Mouse (Mus musculus) urinary bladder, postnatal 25 days (tissue): ENCODE data around the gene Pex6.
"Not testable (repeated sequence)": the region's sequence is repeated elsewhere in the genome, so short reads cannot be mapped to it uniquely, and the experiment has no call there.

Experiments
- DNase-seq: peaks from one replicate; pipeline ENCODE4 v3.0.0; 2022; ENCODE audit warnings: low spot score

Gene Pex6

DNA sequence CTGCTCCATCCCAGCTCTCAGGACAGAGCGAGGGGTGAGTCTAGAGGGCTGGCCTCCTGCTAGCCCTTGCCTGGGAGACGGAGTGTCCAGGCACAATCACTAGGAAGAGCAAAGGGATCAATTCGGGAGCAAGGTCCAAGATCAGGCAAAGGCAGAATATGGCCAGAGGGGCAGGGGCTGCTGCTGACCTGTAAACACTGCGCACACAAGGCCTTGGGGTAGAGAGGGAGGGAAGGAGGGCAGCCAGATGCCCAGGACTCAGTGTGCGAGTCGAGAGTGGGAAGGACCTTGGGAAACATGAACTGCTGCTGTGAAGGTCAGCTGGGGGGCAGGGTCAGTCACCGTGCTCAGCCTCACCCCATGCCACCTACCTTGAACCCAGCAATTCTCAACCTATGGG, 24.0 kb downstream of the Pex6 start:
- DNase-seq, result no peak

DNA sequence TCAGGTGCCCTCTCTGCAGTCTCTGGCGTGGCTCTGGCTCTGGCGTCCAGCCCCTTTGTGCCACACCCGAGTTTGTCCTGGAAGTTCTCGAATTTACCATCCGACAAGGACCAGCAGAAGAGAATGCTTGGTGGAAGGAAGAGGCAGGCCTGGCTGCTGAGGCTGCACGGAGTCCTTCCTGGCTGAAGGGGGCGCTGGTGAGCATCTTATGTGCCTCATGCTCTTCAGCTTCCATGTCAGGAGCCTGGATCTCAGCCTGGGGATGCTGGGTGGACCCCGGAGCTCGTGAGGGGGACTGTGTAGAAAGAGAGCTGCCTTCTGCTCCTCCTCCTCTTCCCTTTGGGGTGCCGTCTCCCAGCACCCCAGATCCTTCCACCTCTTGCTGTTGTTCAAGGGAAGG, 24.9 kb downstream of the Pex6 start:
- DNase-seq, result no peak

DNA sequence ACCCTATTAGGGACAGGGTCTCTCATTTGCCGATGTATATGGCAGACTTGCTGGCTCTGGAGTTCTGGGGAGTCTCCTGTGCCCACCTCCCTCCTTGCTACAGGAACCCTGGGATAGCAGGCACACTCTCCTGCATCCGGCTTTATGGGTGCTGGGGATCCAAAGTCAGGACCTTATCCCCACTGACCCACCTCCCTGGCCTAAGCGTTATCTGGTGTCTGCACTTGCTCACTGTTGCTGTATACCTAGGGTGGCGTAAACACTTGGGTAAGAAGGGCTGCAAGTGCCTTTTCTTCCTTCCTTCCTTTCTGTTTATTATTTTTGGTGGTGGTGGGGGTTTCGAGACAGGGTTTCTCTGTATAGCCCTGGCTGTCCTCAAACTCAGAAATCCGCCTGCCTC, 30.0 kb downstream of the Pex6 start:
- DNase-seq, result no peak

DNA sequence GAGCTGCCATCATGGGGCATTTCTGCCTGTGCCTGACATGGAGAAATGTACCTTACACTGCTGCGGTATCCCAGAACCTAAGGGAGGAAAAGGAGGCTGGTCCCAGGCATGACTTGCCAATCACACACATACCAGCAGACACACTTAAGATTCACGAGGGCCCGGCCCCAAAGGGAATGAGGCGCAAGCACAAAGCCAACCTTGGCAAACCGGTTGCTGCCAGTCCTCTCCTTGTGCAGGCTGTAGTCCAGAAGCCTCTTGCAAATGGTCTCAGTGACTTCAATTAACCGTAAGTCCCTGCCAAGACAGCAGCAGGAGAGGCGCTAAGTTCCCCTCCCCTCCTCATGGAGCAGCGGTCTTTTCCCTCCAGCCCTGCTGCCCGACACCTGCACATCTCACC, 31.7 kb downstream of the Pex6 start:
- no peak for DNase-seq

DNA sequence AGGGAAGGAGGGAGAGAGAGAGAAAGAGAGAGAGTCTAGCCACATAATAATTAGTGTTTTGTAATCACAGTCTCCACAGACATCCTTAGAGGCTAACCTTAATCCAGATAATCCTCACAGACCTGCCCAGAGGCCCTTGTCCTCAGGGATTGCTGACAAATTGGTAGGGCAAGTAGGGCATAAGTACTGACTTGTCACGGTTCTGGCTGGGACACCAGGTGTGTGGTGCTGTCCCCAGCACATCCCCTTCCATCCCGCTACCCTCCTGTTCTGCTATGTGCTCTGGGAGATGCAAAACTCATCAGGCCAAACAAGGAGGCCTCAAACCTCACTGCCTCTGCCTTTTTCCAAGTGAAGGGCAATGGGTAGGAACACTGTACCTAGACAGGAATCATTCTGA, 34.2 kb downstream of the Pex6 start:
- DNase-seq, result no peak

DNA sequence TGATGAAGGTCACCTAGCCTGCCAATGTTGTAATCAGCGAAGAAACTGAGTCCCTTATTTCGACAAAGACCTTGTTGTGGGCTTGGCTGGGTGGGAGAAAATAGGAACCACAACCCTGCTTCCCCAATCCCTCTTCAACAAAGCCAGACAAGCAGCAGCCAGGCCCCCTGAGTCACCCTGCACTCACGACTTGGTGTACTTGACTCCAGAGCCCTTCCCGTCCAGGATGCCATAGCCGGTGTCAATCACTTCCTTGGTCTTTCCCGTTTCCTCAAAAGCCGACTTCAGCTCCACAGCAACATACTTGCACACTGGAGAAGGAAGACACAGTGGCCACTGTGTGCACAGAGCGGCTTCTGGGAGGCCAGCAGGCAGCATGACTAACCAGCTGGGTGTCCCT, 36.0 kb downstream of the Pex6 start:
- DNase-seq, result no peak

DNA sequence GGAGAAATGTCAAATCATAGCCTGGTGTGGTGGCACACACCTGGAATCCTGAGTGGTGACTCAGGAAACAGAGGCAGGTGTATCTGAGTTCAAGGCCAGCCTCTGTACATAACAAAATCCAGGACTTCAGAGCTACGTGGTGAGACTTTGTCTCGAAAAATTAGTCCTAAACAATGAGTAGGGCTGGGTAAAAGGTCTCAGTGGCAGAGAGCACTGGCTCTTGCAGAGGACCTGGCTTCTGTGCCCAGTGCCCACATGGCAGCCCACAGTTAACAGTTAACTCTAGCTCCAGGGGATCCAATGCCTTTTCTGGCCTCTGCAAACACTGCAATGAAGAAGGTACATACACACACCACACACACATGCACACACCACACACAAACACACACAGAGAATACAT, 36.5 kb downstream of the Pex6 start:
- DNase-seq, result no peak

DNA sequence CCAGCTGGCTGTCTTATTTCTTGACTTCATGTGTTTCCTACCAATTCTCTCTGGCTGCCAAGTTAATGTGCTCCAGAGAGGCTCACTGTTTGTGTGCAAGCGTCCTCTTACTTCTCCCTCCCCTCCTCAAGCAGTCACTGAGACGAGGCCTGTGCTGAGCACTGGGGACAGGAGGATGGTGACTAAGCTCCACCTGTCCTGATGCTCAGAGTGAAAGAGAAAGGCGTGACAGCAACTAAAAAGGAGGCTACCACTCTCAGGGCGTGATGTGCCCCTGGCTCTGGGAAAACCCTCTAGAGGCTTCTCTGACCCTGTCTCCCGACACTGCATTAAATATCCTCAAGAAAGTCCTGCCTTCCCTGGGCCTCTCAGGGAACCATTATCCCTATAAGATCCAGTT, 38.0 kb downstream of the Pex6 start:
- no peak for DNase-seq

DNA sequence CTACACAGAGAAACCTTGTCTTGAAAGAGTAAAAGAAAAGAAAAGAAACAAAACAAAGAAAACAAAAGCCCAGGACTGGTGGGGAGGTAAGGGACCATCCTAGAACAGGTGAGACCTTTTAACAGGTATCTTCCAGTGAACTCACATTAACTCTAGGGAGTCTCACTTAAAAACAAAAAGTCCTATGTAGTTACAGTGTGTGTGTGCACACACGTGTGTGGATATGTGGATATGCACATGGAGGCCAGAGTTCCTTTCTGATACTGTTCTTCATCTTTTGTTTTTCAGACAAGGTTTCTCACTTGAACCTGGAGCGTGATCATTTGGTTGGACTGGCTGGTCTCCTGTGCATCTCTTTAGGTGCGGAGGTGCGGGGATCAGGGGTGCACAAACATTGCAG, 39.3 kb downstream of the Pex6 start:
- no peak for DNase-seq

DNA sequence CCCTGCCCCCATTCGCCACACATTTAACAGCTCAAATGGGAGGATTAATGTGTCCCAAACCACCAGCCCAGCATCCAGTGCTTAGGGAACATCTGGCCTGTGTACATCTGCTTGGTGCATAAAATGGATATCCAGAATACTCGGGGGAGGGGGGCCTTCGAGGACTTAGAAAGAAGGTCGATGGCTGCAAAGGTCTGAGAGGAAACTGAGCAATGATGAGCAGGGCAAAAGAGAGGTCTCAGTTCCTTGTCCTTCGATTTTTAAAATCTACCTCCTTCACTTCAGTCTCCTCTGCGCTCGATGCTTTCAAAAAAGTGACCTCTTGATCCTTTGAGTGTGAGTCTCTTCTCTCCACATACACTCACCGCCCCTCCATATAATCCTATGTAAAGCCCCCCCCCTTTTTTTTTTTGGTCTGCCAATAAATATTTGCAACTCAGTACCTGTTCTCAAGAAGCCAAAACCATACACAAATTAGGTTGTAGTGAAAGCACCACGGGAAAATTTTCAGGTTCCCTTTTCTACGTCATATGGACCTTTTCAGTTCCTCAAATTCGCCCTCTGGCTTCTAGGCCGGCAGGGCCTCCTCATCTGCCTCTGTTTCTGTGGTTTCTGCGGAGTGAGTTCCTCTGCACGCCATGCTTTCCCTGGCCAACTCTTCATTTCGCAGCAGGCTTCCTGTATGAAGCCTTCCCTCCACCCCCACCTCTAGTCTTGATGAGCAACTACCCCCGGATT, 40.0 kb downstream of the Pex6 start:
- DNase-seq, result no peak

DNA sequence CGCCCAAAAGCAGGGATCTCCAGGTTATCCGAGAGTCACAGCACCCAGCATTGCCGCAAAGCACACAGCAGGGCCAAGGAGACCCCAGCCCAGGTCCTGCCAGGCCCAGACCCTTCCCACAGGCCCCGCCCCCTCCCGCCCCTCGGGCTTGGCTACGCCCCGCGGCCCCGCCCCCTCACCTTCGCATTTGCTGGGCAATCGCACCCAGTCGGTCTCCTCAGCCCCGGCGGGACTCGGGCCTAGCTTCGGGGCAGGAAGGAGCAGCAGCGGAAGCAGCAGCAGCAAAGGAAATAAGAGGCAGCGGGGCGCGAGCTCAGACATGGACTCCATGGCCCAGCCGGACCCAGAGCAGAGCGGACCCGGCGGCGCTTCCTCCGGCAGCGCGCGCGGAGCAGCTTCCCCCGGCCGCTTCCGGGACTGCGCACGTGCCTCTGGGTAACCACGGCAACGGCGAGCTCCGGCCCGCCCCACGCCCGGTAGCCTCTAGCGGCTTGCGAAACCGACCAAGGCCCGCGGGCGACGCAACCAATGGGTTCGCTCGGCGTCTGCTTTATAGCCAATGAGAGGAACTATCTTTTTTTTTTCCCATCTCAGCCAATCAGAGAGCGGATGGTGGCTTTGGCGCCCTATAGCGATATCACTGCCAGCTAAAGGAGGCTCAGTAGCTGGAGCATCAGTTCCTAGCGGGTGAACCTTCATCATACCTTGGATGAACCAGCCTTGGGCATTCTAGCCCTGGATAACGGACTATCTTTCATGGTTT, 40.7 kb downstream of the Pex6 start, which contains the start of gene Cnpy3:
Gene Cnpy3 (minus strand): TSS at position 421 of the 763 bp plus-strand sequence.
- peak; percentile 95 for DNase-seq

DNA sequence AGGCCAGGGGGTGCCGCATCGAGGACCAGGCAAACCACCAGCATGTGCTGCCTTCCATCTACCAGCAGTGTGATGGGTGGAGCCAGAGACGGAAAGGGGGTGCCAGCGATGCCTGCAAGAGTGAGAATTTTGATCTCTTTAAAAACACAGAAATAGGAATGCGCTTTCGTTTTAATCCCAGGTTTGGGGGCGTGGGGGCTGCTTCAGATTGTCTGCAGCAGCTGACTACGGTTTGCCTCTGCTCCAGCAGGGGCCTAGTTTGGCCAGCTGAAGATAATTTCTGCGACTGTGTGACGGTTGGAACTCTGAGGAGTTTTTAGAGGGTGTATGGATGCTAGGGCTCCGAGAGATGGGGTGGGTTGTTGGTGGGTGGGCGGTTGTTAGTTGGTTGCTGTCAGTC, 47.5 kb downstream of the Pex6 start:
- no peak for DNase-seq

DNA sequence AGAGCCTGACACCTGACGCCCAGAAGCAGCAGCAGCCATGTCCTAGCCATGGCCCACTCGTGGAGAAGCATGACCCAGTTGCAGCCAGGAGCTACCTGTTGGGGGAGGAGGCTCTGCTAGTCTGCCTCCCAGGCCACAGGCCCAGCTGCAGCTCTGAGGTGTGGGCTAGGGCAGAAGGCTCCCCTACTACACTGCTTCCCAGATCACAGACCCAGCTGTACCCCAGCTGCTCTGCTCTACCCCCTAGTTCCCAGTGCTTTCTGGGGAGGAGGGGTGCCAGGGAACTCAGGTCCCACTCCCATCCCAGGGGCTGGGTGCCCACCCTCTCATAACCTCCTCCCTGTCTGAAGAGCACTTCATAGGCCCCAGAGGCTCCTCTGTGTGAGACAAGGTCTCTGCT, 52.3 kb downstream of the Pex6 start, which contains the start of gene Ptcra:
Gene Ptcra (minus strand): TSS at position 169 of the 400 bp plus-strand sequence.
- no peak for DNase-seq

DNA sequence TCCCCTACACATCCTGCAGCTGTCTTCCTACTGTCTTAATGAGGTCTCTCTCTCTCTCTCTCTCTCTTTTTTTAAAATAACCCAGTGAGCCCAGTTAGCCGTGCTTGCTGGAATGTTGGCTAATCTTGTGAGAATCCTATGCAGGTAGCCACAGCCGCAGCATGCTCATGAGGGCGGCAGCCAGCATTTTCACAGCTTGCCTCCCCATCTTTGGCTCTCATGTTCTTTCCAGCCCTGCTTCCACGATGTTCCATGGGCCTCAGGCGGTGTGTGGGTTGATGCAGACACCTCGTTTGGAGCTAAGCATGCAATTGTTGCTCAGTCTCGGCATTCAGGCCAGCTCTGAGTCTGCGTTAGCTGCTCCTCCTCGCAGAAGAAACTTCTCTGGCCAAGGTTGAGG, 53.7 kb downstream of the Pex6 start:
- DNase-seq, result not testable (repeated sequence)

DNA sequence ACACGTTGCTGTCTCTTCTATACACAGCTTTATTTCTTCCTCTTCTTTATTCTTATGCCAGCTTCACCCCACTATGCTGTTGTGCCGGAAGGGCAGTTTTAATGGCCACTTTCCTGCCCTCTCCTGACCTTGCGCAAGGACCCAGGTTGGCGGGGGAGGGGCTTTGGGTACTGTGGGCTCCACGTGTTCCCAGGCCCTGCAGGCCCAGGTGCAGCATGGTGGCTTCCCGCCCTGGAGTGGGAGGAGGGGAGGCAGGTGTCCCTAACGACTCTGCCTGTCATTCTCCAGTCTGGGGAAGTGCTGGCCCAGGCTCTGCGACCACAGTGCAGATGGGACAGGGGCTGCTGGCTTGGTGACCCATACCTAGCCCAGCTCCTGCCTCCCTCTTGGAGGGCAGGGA, 56.6 kb downstream of the Pex6 start:
- no peak for DNase-seq

DNA sequence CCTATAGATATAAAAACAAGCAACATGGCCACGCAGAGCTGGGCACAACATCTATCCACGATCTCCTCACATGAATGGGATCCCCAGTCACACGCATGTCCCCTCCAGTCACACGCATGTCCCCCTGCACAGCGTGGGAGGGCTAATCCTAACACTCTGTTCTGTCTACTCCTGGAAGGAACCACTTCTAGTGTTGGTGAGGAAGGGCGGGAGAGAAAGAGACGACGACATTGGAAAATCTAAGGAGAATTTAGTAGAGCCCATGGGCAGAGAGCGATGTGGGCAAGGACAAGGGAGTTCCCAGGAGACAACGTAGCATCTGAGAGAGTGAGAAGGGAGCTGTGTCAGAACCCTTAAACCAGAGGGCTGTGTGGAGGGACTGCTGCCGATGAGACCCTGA, 59.3 kb downstream of the Pex6 start:
- DNase-seq, result no peak

DNA sequence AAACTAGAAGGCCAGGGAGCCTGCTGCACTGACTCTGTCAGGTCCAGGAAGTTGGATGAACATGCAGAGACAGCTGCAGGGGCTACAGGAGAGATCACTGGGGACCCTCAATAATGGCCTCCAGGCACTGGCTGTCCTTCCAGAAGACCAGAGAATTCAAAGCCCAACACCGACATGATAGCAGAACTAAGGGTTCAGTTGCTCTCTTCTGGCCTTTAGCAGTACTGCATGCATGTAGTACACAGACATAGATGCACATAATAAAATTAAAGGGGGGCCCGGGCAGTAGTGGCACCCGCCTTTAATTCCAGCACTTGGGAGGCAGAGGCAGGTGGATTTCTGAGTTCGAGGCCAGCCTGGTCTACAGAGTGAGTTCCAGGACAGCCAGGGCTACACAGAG, 59.8 kb downstream of the Pex6 start:
- no peak for DNase-seq

DNA sequence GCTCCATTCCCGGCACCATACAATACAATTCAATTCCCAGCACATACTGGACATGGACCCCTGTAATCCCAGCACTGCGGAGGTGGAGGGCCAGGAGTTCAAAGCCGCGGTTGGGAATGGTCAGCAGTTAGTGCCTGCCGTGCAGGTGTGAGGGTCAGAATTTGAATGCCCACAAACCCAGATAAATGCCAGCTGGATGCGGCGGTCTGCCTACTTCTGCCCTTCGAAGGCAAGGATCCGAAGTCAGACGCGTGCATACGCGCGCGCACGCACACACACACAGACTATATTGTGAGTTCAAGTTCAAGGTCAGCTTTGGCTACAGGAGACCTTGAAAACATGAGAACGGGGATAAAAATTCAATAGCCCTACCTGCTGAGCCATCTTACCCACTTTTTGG, 60.4 kb downstream of the Pex6 start:
- no peak for DNase-seq

DNA sequence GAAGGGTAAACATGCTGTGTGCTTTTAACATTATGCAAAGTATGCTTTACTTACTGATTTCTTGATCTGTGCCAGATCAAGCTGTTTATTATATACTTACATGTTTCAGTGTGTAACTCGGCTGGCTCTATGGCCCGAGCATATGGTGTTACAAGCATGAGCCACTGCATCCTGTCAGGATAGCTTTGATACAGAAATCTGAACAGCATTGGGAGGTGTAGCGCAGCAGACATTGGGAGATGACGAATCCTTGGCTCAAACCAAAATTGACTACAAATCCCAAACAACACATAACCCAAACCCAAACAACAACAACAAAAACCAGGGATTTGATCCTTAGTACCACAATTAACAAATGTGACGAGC, 60.8 kb downstream of the Pex6 start:
- no peak for DNase-seq

DNA sequence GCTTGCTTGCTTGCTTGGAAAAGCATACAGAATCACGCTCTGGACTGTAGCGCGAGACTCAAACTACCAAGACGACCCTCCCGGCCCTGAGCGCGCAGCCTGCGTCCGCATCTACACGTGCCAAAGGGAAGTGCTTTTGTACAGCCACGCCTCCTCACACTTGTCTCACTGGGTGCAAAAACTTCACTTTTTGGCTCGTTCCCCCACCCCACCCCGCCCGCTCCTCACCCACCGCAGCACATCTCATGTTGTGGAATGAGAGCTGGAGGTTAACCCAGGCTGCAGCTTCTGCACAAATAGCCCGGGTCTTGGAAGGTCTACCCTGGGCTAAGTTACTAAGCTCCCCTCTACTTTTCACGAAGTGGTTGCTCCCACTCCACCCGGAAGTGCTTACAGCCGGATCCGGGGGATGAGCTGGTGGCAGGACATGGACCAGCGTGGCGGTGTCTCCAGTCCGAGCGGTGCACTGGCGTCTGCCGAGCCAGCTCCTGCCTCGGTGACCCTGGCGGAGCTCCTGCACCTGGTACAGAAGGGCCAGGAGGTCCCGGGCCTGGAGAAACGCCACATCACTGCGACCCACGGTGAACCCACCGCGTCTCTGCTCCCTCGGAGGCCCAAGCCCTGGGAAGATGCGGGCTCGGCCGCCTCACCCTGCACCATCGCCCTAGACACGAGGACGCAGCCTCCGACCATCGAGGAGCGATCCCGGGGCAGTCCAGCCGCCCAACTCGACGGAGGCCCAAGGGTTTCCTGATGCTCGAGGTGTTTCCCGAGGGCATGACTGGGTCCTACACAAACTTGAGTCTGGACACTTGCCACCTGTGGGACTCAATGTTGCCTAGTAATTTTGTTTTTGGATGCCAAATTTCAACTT, 61.4 kb downstream of the Pex6 start, which contains the start of gene 2310039H08Rik:
Gene 2310039H08Rik (plus strand): TSS at position 232 of the 874 bp plus-strand sequence.
- peak; percentile 77 for DNase-seq

DNA sequence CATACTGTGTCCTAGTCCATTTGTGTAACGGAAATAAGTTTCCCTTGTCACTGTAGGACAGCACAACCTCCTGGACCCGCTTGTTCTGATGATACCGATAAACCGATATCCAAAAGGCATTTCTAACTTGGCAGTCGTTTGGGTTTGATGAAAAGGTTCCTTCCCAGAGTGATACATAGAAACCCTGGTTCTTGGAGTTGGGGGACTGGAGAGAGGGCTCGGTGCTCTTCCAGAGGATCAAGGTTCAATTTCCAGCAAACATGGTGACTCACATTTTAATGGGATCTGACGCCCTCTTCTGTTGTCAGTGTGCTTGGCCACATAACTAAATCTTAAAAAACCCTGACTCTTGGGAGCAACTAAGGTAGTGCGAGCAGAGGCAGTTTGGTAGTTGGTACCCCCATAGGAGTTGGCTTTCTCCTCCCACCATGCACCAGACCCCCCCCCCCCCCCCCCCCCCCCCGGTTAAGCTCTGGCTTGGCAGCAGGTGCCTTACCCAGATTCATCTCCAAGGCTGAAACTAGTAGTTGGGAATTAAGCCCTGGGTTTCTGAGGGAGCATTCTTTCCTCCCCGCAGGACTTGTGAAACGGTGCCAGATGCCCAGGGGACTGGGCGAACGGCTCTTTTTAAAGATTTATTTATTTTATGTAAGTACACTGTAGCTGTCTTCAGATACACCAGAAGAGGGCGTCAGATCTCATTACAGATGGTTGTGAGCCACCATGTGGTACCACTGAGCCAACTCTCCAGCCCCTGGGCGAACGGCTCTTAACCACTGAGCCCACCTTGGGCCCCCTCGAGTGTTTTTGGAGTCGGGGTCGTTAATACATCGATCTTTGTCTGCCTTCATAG, 62.2 kb downstream of the Pex6 start:
- no peak for DNase-seq

DNA sequence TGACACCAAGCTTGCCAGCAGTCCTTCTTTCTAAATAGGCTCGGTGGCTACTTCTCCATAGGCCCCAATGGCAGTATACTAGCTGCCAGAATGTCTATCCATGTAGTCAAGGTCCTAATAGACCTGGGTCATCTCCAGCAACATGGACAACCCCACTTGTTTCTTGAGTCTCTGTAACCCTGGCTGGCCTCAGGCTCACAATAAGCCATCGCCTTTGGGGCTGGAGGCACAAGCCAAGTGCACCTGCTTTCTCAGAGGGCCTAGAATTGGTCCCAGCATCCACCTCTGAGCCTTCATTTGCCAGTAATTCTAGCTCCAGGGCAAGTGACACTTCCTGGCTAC, 62.8 kb downstream of the Pex6 start:
- DNase-seq, result no peak
